Mouse (Mus musculus) lung, embryonic 14.5 days (tissue): ENCODE measurements around the gene Galnt5. TPM values are rescaled to one million over a fixed set of nuclear protein-coding genes. Genes with fewer than 3 reads are reported as not detected.

Experiments used
- ATAC-seq: fragments of 200-750 bp; cut with Nextera tagmentation; 2 replicates; pipeline ENCODE4 v1.8.0; 2017; ENCODE audit warnings: mild to moderate bottlenecking, moderate TSS enrichment, moderate library complexity; ENCODE audit not compliant: insufficient read depth
- DNase-seq: peaks from one replicate; pipeline ENCODE4 v3.0.0-alpha.2; 2015
- H3K27ac ChIP-seq: fragments of 300-500 bp; sonication (generic); 2 replicates; pipeline ENCODE4 v1.5.1; 2014; ENCODE audit warnings: low read depth, mild to moderate bottlenecking, moderate library complexity
- H3K27me3 ChIP-seq: fragments of 300-500 bp; sonication (generic); 2 replicates; pipeline ENCODE4 v1.6.1; 2014; ENCODE audit warnings: low read length, control low read depth; ENCODE audit not compliant: insufficient read depth
- H3K36me3 ChIP-seq: fragments of 300-500 bp; sonication (generic); 2 replicates; pipeline ENCODE4 v1.6.1; 2014; ENCODE audit warnings: control low read depth; ENCODE audit not compliant: insufficient read depth
- H3K4me1 ChIP-seq: fragments of 300-500 bp; sonication (generic); 2 replicates; pipeline ENCODE4 v1.6.1; 2014; ENCODE audit warnings: antibody characterized with exemption, control low read depth; ENCODE audit not compliant: insufficient read depth
- H3K4me2 ChIP-seq: fragments of 300-500 bp; sonication (generic); 2 replicates; pipeline ENCODE4 v1.6.1; 2014; ENCODE audit warnings: mild to moderate bottlenecking
- H3K4me3 ChIP-seq: fragments of 300-500 bp; sonication (generic); 2 replicates; pipeline ENCODE4 v1.5.1; 2014; ENCODE audit warnings: low read depth, low read length
- H3K9ac ChIP-seq: fragments of 300-500 bp; sonication (generic); 2 replicates; pipeline ENCODE4 v1.6.1; 2014
- H3K9me3 ChIP-seq: fragments of 300-500 bp; sonication (generic); 2 replicates; pipeline ENCODE4 v1.6.1; 2016; ENCODE audit warnings: low read depth, low read length, control low read depth
- CTCF ChIP-seq: IDR thresholded peaks from 2 replicates; pipeline ENCODE4 v1.5.1; 2016; ENCODE audit warnings: antibody characterized with exemption, low read depth
- WGBS: fragments of 180-500 bp; shearing (Covaris S2); extraction: QIAGEN DNeasy Blood & Tissue Kit; methylation state at CpG from one replicate; pipeline ENCODE4 v1.1.7; 2014; 5-methylcytosine and 5-hydroxymethylcytosine counted together
- polyA plus RNA-seq: library from polyadenylated mRNA; unstranded; fragments of >200 nt; fragmentation: Nextera tagmentation; extraction: Ambion mirVana; gene quantifications from 2 replicates; pipeline ENCODE4 v1.2.1, GENCODE M21; 2014

The Galnt5 gene
- polyA plus RNA-seq, 1 experiment from 2014 or later = 1.3 TPM

DNA sequence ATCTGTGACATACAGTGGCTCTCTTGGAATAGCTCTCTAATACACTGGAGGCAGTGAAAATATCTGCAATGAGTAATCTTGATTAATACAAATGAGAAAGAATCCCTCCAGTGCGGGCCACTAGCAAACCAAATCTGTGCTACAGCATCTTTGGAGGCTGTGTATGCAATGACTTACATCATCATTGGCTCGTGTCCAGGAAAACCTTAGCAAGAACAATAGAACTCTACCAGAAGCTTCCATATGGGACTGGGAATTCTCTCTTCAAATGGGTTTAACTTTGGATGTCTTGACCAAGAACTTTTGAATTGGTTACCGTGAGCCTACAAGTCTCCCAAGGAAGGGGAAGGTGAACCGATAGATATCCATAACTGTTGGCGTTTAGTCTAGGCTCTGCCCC, 29.1 kb downstream of the Galnt5 start:
- no peaks in the 10 kb centered on the region for H3K27me3 ChIP-seq
- no peaks in the 10 kb centered on the region for H3K36me3 ChIP-seq
- no peaks in the 10 kb centered on the region for H3K4me1 ChIP-seq
- H3K9me3 ChIP-seq = no peaks in the 10 kb centered on the region
- ATAC-seq = no peak
- DNase-seq = peak; percentile 52
- WGBS = 80% methylated on average over 5 of the region's 5 CpGs
- H3K9ac ChIP-seq = no peak overlapping the region
- no peak overlapping the region for H3K4me2 ChIP-seq
- no peak overlapping the region for H3K4me3 ChIP-seq
- H3K27ac ChIP-seq = no peak overlapping the region
- no peak for TF ChIP-seq CTCF

DNA sequence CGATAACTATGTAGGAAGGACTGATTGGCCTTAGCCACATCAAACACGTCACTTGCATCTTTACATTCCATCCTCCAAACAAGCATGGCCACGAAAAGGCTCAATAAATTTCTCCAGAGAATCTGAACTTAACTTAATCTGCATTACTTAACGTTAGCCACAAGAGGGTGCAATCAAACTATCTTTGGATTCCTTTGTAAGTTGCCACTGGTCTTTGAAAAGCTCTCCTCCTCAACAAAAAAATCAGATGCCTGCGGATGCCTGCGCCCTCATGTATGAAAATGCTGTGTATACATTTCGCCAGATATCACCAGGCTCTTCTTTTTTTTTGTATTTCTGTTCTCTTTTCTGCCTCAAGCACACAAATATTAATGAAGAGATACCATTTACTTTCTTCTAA, 31.7 kb downstream of the Galnt5 start:
- H3K4me3 ChIP-seq = no peak overlapping the region
- H3K27me3 ChIP-seq = no peaks in the 10 kb centered on the region
- H3K4me1 ChIP-seq = no peaks in the 10 kb centered on the region
- no peaks in the 10 kb centered on the region for H3K9me3 ChIP-seq
- TF ChIP-seq CTCF = peak; percentile 68
- H3K4me2 ChIP-seq = no peak overlapping the region
- 20% methylated on average over 7 of the region's 7 CpGs for WGBS
- H3K36me3 ChIP-seq = no peaks in the 10 kb centered on the region
- no peak overlapping the region for H3K9ac ChIP-seq
- ATAC-seq (no peak), DNase-seq (peak; percentile 86)
- H3K27ac ChIP-seq = no peak overlapping the region

DNA sequence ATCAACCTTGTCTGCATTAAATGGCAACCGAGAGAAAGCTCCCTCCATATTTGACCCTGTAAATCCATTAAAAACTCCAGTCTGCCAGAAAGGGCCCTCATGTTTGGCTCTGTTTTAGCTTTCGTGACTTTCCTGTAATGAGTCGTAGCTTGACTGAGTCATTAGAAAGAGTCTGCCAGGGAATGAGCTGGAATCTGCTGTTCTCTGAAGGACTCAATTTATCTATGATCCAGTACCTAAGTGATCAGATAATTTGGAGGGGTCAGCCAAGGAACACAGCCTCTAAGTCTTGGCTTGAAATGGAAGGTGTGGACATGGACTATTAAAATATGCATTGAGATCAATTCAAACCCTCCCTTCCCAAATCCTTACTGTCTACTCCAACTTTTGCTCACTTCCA, 33.7 kb downstream of the Galnt5 start:
- H3K36me3 ChIP-seq = no peaks in the 10 kb centered on the region
- no peak overlapping the region for H3K9ac ChIP-seq
- no peaks in the 10 kb centered on the region for H3K27me3 ChIP-seq
- DNase-seq (no peak), ATAC-seq (no peak)
- H3K4me1 ChIP-seq = no peaks in the 10 kb centered on the region
- TF ChIP-seq CTCF = no peak
- H3K4me2 ChIP-seq = no peak overlapping the region
- no peaks in the 10 kb centered on the region for H3K9me3 ChIP-seq
- H3K4me3 ChIP-seq = no peak overlapping the region
- no peak overlapping the region for H3K27ac ChIP-seq
- WGBS = 83% methylated on average over 3 of the region's 3 CpGs

DNA sequence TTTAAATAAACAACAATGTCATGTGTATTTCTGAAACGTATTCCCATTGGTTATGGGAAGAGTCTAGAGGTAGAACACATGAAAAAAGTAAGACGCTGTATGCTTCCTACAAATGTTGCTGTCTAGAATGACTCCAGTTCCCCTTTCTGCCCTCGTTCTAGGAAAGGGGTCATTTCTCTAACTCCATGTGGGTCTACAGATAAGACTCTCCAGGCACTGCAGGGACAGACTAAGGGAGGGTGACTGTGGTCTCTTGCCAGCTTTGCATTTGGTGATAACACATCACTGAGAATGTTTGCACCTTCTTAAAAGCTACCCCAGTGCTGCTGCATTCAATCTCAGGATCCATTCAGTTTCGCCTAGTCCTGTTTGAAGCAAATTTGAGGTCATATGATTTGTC, 38.0 kb downstream of the Galnt5 start:
- ATAC-seq (no peak), DNase-seq (no peak)
- Histone ChIP-seq H3K4me1 (no peaks in the 10 kb centered on the region), H3K27me3 (no peaks in the 10 kb centered on the region), H3K36me3 (no peaks in the 10 kb centered on the region), H3K4me3 (no peak overlapping the region), H3K4me2 (no peak overlapping the region), H3K9me3 (no peaks in the 10 kb centered on the region), H3K27ac (no peak overlapping the region), H3K9ac (no peak overlapping the region)
- WGBS = 69% methylated on average over 4 of the region's 4 CpGs
- no peak for TF ChIP-seq CTCF

DNA sequence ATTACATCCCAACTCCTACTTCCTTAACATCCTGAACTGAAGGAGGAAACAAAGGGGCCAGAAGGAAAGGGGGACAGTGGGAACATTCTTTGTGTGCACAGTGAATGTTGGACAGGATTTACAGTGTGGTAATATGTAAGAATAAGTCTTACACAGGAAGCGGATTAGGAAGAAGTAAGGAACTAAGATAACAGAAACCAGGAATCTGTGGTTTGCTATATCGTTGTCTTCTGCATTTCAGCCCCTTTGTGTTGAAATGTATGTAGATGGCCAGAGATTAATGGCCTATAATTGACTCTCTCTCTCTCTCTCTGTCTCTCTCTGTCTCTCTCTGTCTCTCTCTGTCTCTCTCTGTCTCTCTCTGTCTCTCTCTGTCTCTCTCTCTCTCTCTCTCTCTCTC, 39.2 kb downstream of the Galnt5 start:
- no peaks in the 10 kb centered on the region for H3K9me3 ChIP-seq
- H3K4me2 ChIP-seq = no peak overlapping the region
- no peaks in the 10 kb centered on the region for H3K36me3 ChIP-seq
- no peaks in the 10 kb centered on the region for H3K4me1 ChIP-seq
- ATAC-seq = no peak
- TF ChIP-seq CTCF = no peak
- H3K9ac ChIP-seq = no peak overlapping the region
- 65% methylated on average over 2 of the region's 2 CpGs for WGBS
- H3K27ac ChIP-seq = no peak overlapping the region
- DNase-seq = no peak
- no peak overlapping the region for H3K4me3 ChIP-seq
- no peaks in the 10 kb centered on the region for H3K27me3 ChIP-seq

DNA sequence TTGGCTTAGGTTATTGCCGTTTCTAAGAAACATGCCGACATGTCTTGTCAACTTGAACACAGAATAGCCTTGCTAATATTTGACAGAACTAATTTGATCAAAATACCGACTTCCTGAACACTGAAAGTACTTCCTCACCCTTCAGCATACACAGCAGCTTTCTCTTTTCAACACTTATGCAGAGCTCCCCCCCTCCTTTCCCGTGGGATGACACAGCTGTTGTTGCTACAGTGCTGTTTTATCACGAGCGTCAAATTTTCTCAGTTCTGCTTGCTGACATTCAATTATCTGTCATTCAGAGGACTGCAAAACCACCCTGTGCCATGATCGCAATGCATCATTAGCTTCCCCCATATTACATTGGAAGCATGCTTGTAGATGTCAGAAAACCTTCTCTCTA, 44.2 kb downstream of the Galnt5 start:
- Histone ChIP-seq H3K36me3 (no peaks in the 10 kb centered on the region), H3K4me2 (no peak overlapping the region), H3K9ac (no peak overlapping the region), H3K4me3 (no peak overlapping the region), H3K27ac (no peak overlapping the region), H3K9me3 (no peaks in the 10 kb centered on the region), H3K4me1 (no peaks in the 10 kb centered on the region), H3K27me3 (no peaks in the 10 kb centered on the region)
- ATAC-seq = no peak
- peak; percentile 3 for DNase-seq
- WGBS = 52% methylated on average over 7 of the region's 7 CpGs
- TF ChIP-seq CTCF = no peak

DNA sequence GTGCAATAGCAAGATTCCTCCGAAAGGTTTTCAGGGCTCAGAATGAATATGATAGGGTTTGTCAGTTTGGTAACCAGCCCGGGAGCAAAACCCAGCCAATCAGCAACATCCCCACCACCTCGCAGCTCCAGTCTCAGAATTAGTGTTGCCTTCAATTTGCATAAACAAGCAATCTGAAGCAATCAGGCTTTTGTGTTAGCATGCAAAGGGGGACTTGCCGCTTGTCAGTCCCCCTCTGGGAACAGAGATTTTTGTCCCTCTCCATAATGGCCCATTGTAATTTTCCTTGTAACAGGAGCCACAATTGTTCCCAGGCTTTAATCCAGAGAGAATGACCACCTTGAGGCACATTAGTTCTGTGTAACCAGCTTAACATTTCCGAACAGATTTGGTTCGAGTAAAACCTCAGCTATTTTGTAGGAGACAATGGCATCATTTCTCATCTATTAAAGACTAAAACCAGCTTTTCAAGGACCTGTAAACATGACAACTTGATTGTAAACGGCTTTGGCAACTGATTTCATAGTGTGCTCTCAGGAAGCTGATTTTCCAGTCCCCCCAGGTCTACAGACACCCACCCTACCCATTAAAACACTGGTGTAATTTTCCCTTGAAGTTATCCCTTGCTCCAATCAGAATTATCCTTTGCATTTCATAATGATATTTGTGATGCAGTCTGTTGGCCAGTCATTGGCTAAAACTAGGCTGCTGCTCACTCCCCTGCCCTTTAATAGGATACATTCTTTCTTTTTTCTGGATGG, 55.3 kb downstream of the Galnt5 start, which contains the start of gene Ermn:
Gene Ermn, minus strand, starts transcription at position 44 of the 761 bp plus-strand sequence.
- H3K9ac ChIP-seq = no peak within 1 kb of the TSS
- H3K4me3 ChIP-seq = no peak within 1 kb of the TSS
- ATAC-seq = no peak
- WGBS = 42% methylated on average over 7 of the region's 7 CpGs
- no peaks in the 10 kb centered on the region for H3K4me1 ChIP-seq
- TF ChIP-seq CTCF = no peak
- H3K27me3 ChIP-seq = no peaks in the 10 kb centered on the region
- H3K36me3 ChIP-seq = no peaks in the 10 kb centered on the region
- no peak for DNase-seq
- H3K4me2 ChIP-seq = no peak within 1 kb of the TSS
- no peaks in the 10 kb centered on the region for H3K9me3 ChIP-seq
- H3K27ac ChIP-seq = no peak within 1 kb of the TSS
